Mouse (Mus musculus) erythroblast, adult 5-6 weeks (primary cell): ENCODE data around the gene Mag. TPM values are rescaled to one million over a fixed set of nuclear protein-coding genes. Genes with fewer than 3 reads are reported as not detected.
"Not testable (repeated sequence)": the region's sequence is repeated elsewhere in the genome, so short reads cannot be mapped to it uniquely, and the experiment has no call there.

ENCODE experiments used
- ATAC-seq: replicated peaks from 2 replicates; pipeline ENCODE4 v1.8.0; 2016; ENCODE audit warnings: moderate number of reproducible peaks, mild to moderate bottlenecking, moderate TSS enrichment, inconsistent platforms; ENCODE audit not compliant: poor library complexity, low FRiP score, severe bottlenecking
- total RNA-seq, 2 experiments: library from RNA; stranded (forward) in 1 of 2; stranded (reverse) in 1 of 2; fragments of 150-400 nt in 1 of 2; fragments of 200-764, 138-1000 nt in 1 of 2; gene quantifications; 2 replicates each; pipeline versions ENCODE4 v1.2.3 to v1.2.4; 2015 to 2017; ENCODE audit warnings: low replicate concordance in 2 of 2

Mag gene
- total RNA-seq, 2 experiments from 2014 or later, result not detected

DNA sequence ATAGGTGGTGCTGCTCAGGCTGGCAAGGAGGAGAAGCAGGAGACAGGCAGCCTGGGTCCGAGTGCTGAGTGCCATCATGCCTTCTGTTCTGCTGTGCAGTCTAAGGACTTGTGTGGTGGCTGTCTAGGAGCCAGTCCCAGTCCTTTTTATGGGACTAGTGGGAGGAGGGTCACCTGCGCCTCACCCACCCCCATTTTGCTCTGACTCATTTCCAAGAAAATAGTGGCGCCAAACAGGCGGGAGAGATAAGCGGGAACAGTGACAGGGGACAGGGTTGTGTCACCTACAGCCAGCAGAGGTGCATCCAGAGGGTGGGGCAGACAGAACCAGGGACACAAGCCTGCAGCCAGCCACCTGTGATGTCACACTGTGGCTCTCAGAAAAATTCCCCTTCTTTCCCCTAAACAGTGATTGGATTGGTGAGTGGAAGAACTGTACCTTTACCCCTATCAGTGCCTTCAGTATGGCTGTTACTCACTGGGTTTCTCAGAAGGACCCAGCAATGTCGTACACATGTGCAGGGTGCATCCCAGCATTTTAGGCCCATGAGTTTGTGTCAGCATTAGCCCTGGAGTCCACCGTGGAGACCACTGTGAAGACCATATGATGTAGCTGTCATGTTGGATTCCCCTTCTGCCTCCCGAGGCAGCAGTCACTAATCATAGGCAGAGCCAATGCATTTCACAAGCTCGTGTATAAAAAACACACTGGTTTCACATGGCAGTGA lies 29.4 kb upstream of the Mag start, which contains the start of gene Hamp:
Hamp (minus strand) TSS at position 124 of the 727 bp plus-strand sequence.
- no peak for ATAC-seq

DNA sequence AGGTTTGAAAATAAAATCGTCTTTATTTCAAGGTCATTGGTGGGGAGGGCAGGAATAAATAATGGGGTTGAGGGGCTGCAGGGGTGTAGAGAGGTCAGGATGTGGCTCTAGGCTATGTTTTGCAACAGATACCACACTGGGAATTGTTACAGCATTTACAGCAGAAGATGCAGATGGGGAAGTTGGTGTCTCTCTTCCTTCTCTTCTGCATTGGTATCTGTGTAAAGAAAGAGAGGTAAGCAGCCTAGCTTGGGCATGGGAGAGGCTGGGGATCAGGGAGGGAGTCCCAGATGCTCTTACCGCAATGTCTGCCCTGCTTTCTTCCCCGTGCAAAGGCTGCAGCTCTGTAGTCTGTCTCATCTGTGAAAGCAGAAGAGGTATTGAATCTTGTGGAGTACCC lies 27.7 kb upstream of the Mag start:
- ATAC-seq, result not testable (repeated sequence)

DNA sequence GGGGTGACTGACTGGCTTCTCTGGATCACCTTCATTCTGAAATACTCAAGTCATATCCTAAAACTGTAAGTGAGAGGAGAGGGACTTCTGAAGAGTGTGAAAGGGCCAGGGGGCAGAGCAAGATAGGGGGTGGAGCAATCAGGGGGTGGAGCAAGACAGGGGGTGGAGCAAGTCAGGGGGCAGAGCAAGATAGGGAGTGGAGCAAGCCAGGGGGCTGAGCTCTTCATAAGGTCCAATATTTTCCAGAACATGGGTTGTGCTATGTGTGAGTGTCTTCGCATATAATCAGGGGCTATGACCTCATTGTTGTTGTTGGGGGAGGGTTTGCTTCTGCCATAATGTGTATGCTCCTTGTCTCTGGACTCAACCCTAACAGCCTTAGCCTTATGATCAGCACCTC lies 25.4 kb upstream of the Mag start:
- not testable (repeated sequence) for ATAC-seq

DNA sequence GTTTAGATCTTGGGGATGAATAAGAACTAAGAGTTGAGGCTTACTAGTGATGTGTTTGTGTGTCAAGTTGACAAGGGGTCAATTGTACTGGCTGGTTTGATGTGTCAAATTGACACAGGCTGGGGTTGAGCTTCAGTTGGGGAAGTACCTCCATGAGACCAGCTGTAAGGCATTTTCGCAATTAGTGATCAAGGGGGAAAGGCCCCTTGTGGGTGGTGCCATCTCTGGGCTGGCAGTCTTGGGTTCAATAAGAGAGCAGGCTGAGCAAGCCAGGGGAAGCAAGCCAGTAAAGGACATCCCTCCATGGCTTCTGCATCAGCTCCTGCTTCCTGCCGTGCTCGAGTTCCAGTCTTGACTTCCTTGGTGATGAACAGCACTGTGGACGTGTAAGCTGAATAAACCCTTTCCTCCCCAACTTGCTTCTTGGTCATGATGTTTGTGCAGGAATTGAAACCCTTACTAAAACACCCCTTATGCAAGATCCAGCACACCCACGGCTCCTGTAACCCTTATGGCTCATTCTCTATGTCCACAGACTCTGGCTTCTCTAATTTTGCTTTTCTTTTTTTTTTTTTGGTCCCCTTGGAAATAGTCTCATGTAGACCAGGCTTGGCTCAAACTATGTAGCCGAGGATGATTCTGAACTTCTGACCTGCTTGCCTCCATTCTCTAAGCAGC lies 20.9 kb upstream of the Mag start:
- not testable (repeated sequence) for ATAC-seq

DNA sequence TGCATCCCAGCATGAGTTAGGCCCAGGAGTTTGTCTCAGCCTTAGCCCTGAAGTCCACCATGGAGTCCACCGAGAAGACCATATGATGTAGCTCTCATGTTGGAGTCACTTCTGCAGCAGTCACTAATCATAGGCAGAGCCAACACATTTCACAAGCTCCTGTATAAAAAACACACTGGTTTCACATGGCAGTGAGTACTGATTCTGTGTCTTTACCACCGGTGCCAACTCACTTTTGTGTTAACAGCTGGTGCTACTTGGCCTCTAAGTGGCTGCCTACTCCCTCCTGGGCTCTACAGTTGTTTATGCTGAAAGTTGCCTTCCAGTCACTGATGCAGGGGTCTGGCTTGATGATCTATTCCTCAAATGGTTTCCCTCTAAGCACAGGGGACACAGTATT lies 9.9 kb upstream of the Mag start, which contains the start of gene Hamp2:
Hamp2 (minus strand) TSS at position 101 of the 400 bp plus-strand sequence.
- not testable (repeated sequence) for ATAC-seq

DNA sequence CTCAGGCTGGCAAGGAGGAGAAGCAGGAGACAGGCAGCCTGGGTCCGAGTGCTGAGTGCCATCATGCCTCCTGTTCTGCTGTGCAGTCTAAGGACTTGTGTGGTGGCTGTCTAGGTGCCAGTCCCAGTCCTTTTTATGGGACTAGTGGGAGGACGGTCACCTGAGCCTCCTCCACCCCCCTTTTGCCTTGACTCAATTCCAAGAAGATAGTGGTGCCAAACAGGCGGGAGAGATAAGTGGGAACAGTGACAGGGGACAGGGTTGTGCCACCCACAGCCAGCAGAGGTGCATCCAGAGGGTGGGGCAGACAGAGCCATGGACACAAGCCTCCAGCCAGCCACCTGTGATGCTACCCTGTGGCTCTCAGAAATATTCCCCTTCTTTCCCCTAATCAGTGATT lies 9.4 kb upstream of the Mag start:
- no peak for ATAC-seq

DNA sequence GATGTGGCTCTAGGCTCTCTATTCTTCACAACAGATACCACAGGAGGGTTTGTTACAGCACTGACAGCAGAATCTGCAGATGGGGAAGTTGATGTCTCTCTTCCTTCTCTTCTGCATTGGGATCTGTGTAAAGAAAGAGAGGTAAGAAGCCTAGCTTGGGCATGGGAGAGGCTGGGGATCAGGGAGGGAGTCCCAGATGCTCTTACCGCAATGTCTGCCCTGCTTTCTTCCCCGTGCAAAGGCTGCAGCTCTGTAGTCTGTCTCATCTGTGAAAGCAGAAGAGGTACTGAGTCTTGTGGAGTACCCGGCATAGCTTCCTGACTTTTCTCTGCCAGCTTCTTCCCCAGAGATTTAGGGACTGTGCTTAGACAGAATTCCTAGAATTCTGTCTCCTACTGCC lies 7.8 kb upstream of the Mag start:
- not testable (repeated sequence) for ATAC-seq

DNA sequence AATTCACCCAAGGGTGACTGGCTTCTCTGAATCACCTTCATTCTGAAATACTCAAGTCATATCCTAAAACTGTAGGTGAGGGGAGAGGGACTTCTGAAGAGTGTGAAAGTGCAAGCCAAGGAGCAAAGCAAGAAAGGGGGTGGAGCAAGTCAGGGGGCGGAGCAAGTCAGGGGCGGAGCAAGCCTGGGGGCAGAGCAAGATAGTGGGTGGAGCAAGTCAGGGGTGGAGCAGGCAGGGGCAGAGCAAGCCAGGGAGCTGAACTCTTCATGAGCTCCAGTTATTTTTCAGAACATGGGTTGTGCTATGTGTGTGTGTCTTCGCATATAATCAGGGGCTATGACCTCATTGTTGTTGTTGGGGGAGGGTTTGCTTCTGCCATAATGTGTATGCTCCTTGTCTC lies 5.5 kb upstream of the Mag start:
- peak; percentile 62 for ATAC-seq

DNA sequence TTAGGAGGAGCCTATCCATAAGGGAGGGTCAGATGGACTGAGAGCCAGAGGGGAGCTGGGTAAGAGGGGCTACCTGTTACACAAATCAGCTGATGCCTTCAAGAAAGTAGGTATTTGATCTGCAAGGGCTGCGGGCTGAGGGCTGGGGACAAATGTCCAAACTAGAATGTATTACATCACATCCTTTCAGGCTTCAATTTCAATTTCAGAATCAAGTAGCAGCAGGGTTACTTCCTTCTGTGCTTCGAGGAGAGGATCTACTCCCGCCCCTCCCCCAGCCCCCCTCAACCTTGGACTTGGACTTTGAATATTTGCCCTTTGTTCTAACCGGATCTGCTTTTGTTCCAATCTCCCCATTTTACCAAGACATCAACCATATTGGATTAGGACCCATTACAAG lies 2.5 kb upstream of the Mag start:
- ATAC-seq, result no peak

DNA sequence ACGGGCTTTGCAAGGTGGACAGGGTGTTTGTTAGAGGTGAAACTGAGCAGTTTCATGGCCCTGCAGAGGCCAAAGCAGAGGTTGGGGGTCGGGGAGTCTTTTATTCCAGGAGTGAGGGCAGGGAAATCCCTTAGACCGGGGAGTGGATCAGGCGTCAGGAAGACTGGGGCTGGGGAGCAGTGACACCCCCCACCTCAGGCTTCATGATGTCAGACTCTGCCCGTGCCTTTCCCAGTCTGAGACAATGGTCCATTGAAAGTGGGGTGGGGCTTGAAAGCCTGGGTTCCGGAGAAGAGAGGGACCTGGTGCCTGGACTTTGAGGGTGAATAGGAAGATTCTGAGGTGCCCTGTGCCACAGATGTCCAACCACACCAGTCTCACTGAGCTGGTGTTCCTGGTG lies 2.0 kb upstream of the Mag start:
- no peak for ATAC-seq

DNA sequence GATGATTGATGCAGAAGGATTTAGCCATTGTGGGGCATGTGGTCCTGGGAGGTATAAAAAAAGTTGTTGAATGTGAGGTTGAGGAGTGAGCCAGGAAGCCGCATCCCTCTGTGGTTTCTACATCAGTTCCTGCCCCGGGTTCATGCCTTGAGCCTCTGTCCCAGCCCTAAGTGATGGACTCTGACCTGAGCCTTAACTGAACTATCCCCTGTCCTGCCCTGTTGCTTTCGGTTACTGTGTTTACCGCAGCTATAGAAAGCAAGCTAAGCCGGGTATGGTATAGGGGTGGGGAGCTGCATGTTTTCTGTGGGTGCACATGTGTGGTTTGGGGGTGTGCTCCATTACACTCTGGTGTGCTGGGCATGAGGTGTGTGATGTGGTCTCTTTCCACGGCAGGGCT lies 4.9 kb downstream of the Mag start:
- no peak for ATAC-seq

DNA sequence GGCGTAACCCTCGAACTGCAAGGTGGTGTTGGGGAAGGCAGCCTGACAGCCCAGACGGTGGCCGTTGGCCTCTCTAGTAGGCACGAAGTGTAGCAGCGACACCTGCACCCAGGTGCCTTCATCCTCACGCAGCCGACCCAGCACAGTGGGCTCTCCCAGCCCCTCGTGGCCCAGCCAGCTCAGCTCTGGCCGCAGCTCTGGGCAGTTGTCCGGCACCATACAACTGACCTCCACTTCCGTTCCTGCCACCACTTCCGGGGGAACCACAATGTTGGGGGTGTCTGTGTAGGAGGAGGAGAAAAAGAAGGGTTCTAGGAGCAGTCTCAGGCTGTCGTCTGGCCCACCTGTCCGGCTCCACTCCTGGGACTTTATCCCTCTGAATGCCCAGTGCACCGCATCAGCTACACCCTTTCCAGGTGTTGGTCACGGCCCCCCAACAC lies 5.7 kb downstream of the Mag start:
- no peak for ATAC-seq

DNA sequence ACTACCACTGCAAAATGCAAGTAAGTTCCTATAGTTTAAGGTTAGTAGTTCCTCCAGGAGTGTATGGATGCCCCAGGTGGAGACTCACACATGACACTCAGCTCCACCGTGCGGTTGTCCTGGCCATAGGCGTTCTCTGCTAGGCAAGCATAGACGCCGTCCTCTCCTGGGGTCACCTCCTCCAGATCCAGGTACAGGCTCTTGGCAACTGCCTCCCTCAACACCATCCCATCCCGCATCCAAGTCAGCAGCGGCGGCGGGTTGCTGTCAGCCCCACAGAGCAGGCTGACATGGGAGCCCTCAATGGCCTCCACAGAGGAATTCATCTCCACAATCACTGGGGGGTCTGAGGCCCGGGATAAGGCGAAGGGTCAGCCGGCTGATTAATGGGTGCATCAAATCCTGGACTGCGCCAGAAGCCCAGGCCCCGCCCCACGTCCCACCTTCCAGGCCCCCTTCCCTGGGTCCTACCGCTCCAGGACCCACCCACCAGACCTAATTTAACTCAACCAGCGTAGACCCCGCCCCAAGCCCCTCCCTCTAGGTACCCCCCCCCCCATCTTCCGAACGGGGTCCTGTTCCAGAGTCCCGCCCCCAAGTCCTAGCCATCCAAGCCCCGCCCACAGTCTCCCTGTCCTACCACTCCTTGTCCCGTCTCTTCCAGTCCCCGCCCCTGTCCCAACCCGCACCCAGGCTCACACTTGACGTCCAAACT lies 6.2 kb downstream of the Mag start:
- no peak for ATAC-seq

DNA sequence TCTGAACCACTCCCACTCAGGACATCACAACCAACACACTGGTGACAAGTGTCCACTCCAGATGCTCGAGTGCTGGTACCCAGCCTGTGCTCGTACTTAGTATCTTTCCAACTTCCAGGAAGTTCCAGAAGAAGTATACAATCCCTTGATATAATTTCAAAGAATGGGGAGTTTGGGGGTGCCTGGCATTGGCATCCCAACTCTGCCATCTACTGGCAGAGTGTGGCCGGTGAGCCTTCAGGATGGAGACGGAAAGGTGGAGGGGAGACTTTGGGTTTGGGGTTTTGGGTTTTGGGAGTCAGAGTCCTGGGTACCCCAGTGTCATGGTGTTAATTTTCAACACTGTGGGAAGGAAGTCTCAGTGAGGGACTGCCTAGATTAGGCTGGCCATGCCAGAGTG lies 10.6 kb downstream of the Mag start:
- no peak for ATAC-seq

DNA sequence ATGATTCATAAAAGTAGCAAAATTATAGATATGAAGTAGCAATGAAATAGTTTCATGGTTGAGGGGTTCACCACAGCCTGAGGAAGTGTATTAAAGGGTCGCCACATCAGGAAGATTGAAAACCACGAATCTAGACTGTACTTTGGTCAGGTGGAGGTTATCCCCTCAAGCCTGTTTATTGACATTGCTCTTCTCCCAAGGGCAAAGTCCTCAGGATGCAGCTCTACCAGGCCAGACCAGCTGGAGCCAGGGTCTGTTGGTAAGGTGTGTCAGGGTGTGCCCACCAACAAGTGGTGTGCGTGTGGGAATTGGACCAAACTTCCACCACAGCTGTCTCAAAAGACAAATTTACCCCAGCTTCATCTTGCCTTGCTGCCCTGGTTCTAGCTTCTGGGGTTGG lies 19.5 kb downstream of the Mag start:
- no peak for ATAC-seq

DNA sequence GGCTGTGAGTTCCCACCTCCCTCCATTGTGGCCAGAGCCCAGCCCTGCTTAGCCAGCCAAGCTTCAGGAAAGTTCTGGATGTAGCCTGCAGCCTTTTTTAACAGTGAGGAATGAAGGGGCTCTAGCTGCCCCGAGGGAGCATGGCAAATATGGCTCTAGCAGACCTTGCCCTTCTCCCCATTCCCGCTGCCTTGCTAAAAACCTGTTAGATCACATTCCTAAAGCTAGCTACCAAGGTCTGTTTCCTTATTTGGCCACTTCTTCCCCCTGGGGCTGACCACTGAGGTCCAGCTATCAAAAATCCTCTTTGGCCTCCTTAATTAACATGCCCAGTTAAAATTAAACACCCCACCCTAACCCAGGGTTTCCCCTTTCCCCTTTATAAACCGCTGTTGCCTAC lies 22.2 kb downstream of the Mag start:
- no peak for ATAC-seq

DNA sequence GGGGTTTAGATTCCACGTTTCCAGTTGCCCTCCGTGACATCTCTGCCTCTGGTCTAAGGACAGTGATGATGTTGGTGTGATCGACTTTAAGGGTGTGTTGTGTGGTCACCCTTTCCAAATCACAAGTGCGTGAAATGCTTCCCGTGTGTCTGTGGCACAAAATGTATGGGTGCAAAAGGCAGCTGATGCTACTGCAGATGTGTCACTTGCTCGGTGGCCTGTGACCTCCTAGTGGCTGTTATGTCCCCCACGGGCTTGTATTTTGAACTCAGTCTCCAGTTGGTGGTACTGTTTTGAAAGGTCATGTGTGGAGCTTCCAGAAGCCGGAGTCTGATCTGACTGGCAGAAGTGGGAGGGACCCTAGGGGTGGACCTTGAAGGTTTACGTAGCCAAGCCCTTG lies 22.9 kb downstream of the Mag start:
- ATAC-seq, result no peak

DNA sequence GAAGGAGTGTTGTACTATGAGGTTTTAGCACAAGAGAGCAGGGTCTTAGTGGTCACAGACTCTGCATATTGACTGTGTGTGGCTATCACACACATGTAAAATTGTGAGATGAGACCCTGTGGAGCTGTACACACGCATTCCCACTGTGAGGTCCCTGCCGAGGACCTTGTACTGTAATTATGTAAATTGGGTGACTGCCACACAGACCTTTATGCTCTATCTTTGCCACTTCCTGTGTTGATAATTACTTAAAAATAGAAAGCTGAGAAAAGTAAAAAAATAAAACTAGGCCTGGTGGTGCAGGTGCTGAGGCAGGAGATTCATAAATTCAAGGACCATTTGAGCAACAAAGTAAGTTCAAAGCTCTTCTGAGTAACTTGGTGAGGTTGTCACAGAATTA lies 24.0 kb downstream of the Mag start:
- ATAC-seq, result no peak

DNA sequence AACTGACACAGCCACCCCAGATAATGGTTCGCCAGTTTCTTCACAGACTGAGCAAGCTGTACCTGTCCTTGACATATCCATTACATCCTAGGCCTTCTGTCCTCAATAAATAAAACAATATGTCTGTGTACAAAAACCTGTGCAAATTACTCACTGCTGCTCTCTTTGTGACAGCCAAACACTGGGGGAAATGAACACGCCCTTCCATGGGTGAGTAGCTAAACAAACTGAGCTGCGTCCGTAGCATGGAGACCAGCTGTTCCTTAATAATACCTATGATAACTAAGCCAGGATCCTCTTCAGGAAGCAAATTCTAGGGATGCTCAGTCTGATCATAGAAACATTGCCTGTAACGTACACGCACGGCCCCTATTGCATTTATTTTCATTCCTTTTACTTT lies 25.9 kb downstream of the Mag start:
- no peak for ATAC-seq

DNA sequence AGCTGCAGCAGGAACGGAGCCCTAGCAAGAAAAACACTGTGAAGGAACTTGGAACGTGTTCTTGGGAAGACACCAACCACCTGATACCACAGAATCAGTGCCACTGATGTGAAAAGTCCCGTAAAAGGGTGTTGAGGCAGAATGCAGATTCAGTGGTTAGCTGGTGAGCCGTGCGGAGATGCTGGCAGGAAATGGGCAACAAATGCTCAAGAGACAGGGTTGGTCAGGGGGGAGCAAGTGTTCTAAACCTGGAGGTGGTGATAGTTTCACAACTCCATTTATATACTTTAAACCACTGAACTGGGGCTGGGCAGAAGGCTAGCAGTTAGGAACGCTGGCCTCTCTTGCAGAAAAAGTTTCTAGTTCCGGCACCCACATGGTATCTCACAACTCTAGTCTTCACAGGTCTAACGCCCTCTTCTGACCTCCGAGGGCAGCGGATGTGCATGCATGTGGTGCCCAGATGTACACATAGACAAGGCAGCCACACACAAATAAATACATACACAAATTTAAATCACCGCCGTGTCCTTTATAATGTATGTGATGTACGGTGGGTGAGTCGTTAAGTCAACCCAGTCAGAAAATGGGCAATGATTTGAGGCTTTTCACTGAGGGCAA lies 27.0 kb downstream of the Mag start:
- ATAC-seq, result no peak
